24 mouse cellular contexts compared by ENCODE assay signal in genomic region chr16:4138541-4138940, GRCm38 (mm10).
DNase-seq lines count a peak whose midpoint lies in the region; ATAC-seq and TF ChIP-seq lines count a peak whose summit lies in the region.
"Had no signal": no experiment of that assay in that cellular context is flagged by ENCODE, and none has a peak within 500 bp of the region (broad histone marks: within the 10 kb centered on the region; RNA-seq: fewer than 3 reads in every experiment).

No protein-coding gene starts in this region.

- DNase-seq in kidney, adult 18-20 months: peak; percentile 31
- no peak for DNase-seq in left cerebral cortex, adult 2 months (ENCODE audit: extremely low spot score in 1 of 2, low spot score in 2 of 2)
- DNase-seq in left cerebral cortex, postnatal 14 days (ENCODE audit: low spot score in 2 of 2): no peak
- DNase-seq in hindbrain, postnatal 0 days (ENCODE audit: low spot score): no peak
- no peak for DNase-seq in cerebellum, postnatal 10 days
- DNase-seq: adrenal gland, postnatal 14 days; cerebellum, adult 11-12 months; cerebellum, adult 9-11 months; gastrocnemius, postnatal 14 days; heart, postnatal 14 days; liver, embryonic 13.5 days; lung, adult 2 months; lung, postnatal 10 days; midbrain, embryonic 14.5 days; spleen, adult 18-20 months; thymus, postnatal 14 days had no signal

- no peak for TF ChIP-seq POLR2A in cortical plate, adult 2 months (IDR thresholded peaks at IDR 0.05; ENCODE audit: extremely low read depth, insufficient read depth, low read length)

- 64% methylated on average over 6 of the region's 6 CpGs for WGBS in kidney, embryonic 16.5 days
- WGBS in hindbrain, postnatal 0 days: 58% methylated on average over 6 of the region's 6 CpGs

- intact Hi-C loops in left cerebral cortex, adult 2 months (cut with DNase I): loop anchor here (5.0 kb wide), 1 partner anchor 74 kb away; the partner anchor contains the start of gene Crebbp
- intact Hi-C loops in left cerebral cortex, postnatal 14 days (cut with DNase I): no loop called here

- no peak overlapping the region for H3K4me2 ChIP-seq in kidney, embryonic 16.5 days (replicated peaks; ENCODE audit: low read depth, low read length)
- no peak overlapping the region for H3K4me2 ChIP-seq in hindbrain, postnatal 0 days (ENCODE audit: low read depth, low read length)
- H3K4me2 ChIP-seq: hindbrain, embryonic 15.5 days; limb, embryonic 13.5 days; liver, embryonic 13.5 days had no signal

- no peak for ATAC-seq in kidney, embryonic 16.5 days (ENCODE audit: low FRiP score, low TSS enrichment)
- no peak for ATAC-seq in hindbrain, postnatal 0 days
- ATAC-seq: forebrain, embryonic 16.5 days; Patski had no signal

- no peaks in the 10 kb centered on the region for H3K27me3 ChIP-seq in kidney, embryonic 16.5 days (ENCODE audit: insufficient read depth, low read length)
- H3K27me3 ChIP-seq in hindbrain, postnatal 0 days (ENCODE audit: insufficient read depth, low read length): no peaks in the 10 kb centered on the region
- H3K27me3 ChIP-seq: hindbrain, embryonic 15.5 days; limb, embryonic 13.5 days; liver, embryonic 13.5 days; Patski had no signal

- no peaks in the 10 kb centered on the region for H3K9me3 ChIP-seq in kidney, embryonic 16.5 days (ENCODE audit: low read length)
- H3K9me3 ChIP-seq in hindbrain, postnatal 0 days (ENCODE audit: low read length): no peaks in the 10 kb centered on the region
- H3K9me3 ChIP-seq: hindbrain, embryonic 10.5 days; hindbrain, embryonic 15.5 days; limb, embryonic 13.5 days; liver, embryonic 13.5 days had no signal

- H3K4me3 ChIP-seq in kidney, embryonic 16.5 days (ENCODE audit: low read length): no peak overlapping the region
- no peak overlapping the region for H3K4me3 ChIP-seq in left cerebral cortex, adult 2 months
- no peak overlapping the region for H3K4me3 ChIP-seq in cortical plate, adult 2 months (ENCODE audit: insufficient read depth, low read length)
- H3K4me3 ChIP-seq in hindbrain, postnatal 0 days (ENCODE audit: low read length): no peak overlapping the region
- H3K4me3 ChIP-seq: erythroblast, embryonic 14.5 days; hindbrain, embryonic 10.5 days; hindbrain, embryonic 15.5 days; limb, embryonic 13.5 days; liver, embryonic 13.5 days had no signal

- H3K27ac ChIP-seq in kidney, embryonic 16.5 days (ENCODE audit: low read length): no peak overlapping the region
- H3K27ac ChIP-seq in left cerebral cortex, adult 2 months: 0 out of 2 replicates have a peak overlapping the region, but pooled peaks have one; percentile 19
- peak overlapping the region; percentile 15; the same call in 1 of the 2 replicates for H3K27ac ChIP-seq in cortical plate, adult 2 months (ENCODE audit: insufficient read depth, low read length)
- H3K27ac ChIP-seq in hindbrain, postnatal 0 days: no peak overlapping the region; the same call in 1 of the 2 replicates
- H3K27ac ChIP-seq: hindbrain, embryonic 10.5 days; hindbrain, embryonic 15.5 days; limb, embryonic 13.5 days; liver, embryonic 13.5 days had no signal

- H3K9ac ChIP-seq in kidney, embryonic 16.5 days (replicated peaks; ENCODE audit: low read length): no peak overlapping the region
- H3K9ac ChIP-seq in hindbrain, postnatal 0 days (replicated peaks; ENCODE audit: low read length): no peak overlapping the region
- H3K9ac ChIP-seq: hindbrain, embryonic 15.5 days; limb, embryonic 13.5 days; liver, embryonic 13.5 days had no signal

- TF ChIP-seq CTCF in left cerebral cortex, adult 2 months (IDR thresholded peaks at IDR 0.05): no peak
- no peak for TF ChIP-seq CTCF in cortical plate, adult 2 months (IDR thresholded peaks at IDR 0.05; ENCODE audit: extremely low read depth, insufficient read depth, low read length)
- TF ChIP-seq CTCF in hindbrain, postnatal 0 days (IDR thresholded peaks at IDR 0.05; ENCODE audit: low read depth): no peak

- peaks cover 24% of the 10 kb centered on the region for H3K36me3 ChIP-seq in kidney, embryonic 16.5 days (ENCODE audit: insufficient read depth, low read length)
- H3K36me3 ChIP-seq in hindbrain, postnatal 0 days (ENCODE audit: insufficient read depth, low read length): peaks cover 20% of the 10 kb centered on the region; the same call in 1 of the 2 replicates

- H3K4me1 ChIP-seq in kidney, embryonic 16.5 days (ENCODE audit: insufficient read depth, low read length): no peaks in the 10 kb centered on the region
- H3K4me1 ChIP-seq in cortical plate, adult 2 months (ENCODE audit: control insufficient read depth, insufficient read depth, low read length): peaks cover 10% of the 10 kb centered on the region
- H3K4me1 ChIP-seq in hindbrain, postnatal 0 days (ENCODE audit: insufficient read depth, low read length): no peaks in the 10 kb centered on the region
- H3K4me1 ChIP-seq: hindbrain, embryonic 10.5 days; limb, embryonic 13.5 days had no signal

Comparison
In these comparisons a context has a peak if more than half of its experiments do, and no peak if none do; other contexts are left out.
1. H3K27ac ChIP-seq: peak in left cerebral cortex, adult 2 months (single experiment) and cortical plate, adult 2 months (single experiment); none in kidney, embryonic 16.5 days (single experiment) and hindbrain, postnatal 0 days (single experiment).